Mouse (Mus musculus): ENCODE data around the gene Itga8. TPM values are rescaled to one million over a fixed set of nuclear protein-coding genes. Genes with fewer than 3 reads are reported as not detected.
A peak's percentile ranks its signal among the peaks of the same experiment; 100 is the strongest.

Itga8 gene
- polyA plus RNA-seq, 1 experiment from 2014 or later = 16.4 TPM

- no peak overlapping the region for H3K27ac ChIP-seq (replicated peaks; ENCODE audit: low read depth, low read length)
- no peak overlapping the region for H3K4me2 ChIP-seq (ENCODE audit: low read depth, low read length)
- no peak overlapping the region for H3K9ac ChIP-seq (ENCODE audit: low read depth, low read length)
- H3K4me1 ChIP-seq (ENCODE audit: control insufficient read depth, insufficient read depth, low read length) = peaks cover 4% of the 10 kb centered on the region; the same call in 1 of the 2 replicates
- WGBS = 41% methylated on average over 7 of the region's 7 CpGs
- H3K36me3 ChIP-seq (ENCODE audit: control insufficient read depth, insufficient read depth, low read length) = no peaks in the 10 kb centered on the region
- no peaks in the 10 kb centered on the region for H3K27me3 ChIP-seq (replicated peaks; ENCODE audit: control insufficient read depth, insufficient read depth, low read length)
- no peak for ATAC-seq (ENCODE audit: low read depth)
- DNase-seq (ENCODE audit: low spot score) = peak; percentile 57
- no peak overlapping the region for H3K4me3 ChIP-seq (ENCODE audit: low read depth, low read length)
- no peaks in the 10 kb centered on the region for H3K9me3 ChIP-seq (ENCODE audit: control insufficient read depth, low read length)
Measured at GRCm38 (mm10) chr2:12198699-12199098, 103.0 kb downstream of the Itga8 start.

DNA sequence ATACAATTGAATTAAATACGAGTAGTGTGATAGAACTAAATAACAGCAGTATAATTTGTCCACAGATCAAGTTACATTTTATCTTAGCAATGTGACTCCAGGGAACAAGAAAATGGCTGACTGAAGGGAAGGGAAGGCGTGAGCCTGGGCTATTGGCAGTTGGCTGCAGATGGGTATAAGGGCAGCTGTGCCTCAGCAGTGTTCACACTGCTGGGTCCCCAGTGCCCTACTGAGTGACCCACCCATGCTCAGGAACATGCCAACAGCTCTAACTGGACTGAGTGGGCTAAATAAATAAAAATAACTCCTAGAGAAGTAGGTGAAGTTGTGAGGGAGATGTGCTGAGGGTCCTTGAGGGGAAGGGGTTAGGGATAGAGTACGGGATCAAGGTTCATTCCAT, 103.5 kb downstream of the Itga8 start:
- H3K9me3 ChIP-seq (ENCODE audit: control insufficient read depth, low read length) = no peaks in the 10 kb centered on the region
- 72% methylated on average over 3 of the region's 3 CpGs for WGBS
- no peak overlapping the region for H3K4me3 ChIP-seq (ENCODE audit: low read depth, low read length)
- H3K27ac ChIP-seq (replicated peaks; ENCODE audit: low read depth, low read length) = no peak overlapping the region
- H3K9ac ChIP-seq (ENCODE audit: low read depth, low read length) = no peak overlapping the region
- peaks cover 4% of the 10 kb centered on the region; the same call in 1 of the 2 replicates for H3K4me1 ChIP-seq (ENCODE audit: control insufficient read depth, insufficient read depth, low read length)
- H3K27me3 ChIP-seq (replicated peaks; ENCODE audit: control insufficient read depth, insufficient read depth, low read length) = no peaks in the 10 kb centered on the region
- no peak for ATAC-seq (ENCODE audit: low read depth)
- no peaks in the 10 kb centered on the region for H3K36me3 ChIP-seq (ENCODE audit: control insufficient read depth, insufficient read depth, low read length)
- no peak for DNase-seq (ENCODE audit: low spot score)
- H3K4me2 ChIP-seq (ENCODE audit: low read depth, low read length) = no peak overlapping the region

GRCm38 (mm10) chr2:12197711-12198110, 104.0 kb downstream of the Itga8 start:
- Histone ChIP-seq H3K4me3 (ENCODE audit: low read depth, low read length) (no peak overlapping the region), H3K4me2 (ENCODE audit: low read depth, low read length) (no peak overlapping the region), H3K27me3 (replicated peaks; ENCODE audit: control insufficient read depth, insufficient read depth, low read length) (no peaks in the 10 kb centered on the region), H3K4me1 (ENCODE audit: control insufficient read depth, insufficient read depth, low read length) (peaks cover 4% of the 10 kb centered on the region; the same call in 1 of the 2 replicates), H3K36me3 (ENCODE audit: control insufficient read depth, insufficient read depth, low read length) (no peaks in the 10 kb centered on the region), H3K9me3 (ENCODE audit: control insufficient read depth, low read length) (no peaks in the 10 kb centered on the region), H3K27ac (replicated peaks; ENCODE audit: low read depth, low read length) (no peak overlapping the region), H3K9ac (ENCODE audit: low read depth, low read length) (no peak overlapping the region)
- 93% methylated on average over 4 of the region's 4 CpGs for WGBS
- ATAC-seq (ENCODE audit: low read depth) = no peak
- no peak for DNase-seq (ENCODE audit: low spot score)

DNA sequence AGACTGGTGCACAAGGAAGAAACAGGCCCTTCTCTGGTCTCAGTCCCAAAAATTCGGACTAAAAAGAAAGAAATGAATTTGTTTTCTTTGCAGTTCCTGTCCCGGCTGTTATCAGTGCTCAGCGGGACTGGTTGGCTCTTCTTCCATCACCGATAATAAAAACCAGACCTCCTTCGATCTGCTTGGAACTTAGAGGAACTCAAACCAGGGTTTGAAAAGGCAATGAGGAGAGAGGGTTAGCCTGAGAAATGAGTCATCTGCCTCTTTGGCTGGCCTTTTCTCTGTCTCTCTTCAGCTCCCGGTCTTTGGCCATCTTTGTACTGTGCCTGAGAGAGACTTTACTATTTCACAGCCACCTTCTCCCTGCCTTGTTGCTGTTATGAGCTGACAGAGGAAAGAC, 112.7 kb downstream of the Itga8 start:
- no peak overlapping the region for H3K4me2 ChIP-seq (ENCODE audit: low read depth, low read length)
- H3K4me3 ChIP-seq (ENCODE audit: low read depth, low read length) = no peak overlapping the region
- ATAC-seq (ENCODE audit: low read depth) (no peak), DNase-seq (ENCODE audit: low spot score) (peak; percentile 41)
- no peaks in the 10 kb centered on the region for H3K27me3 ChIP-seq (replicated peaks; ENCODE audit: control insufficient read depth, insufficient read depth, low read length)
- no peaks in the 10 kb centered on the region for H3K4me1 ChIP-seq (ENCODE audit: control insufficient read depth, insufficient read depth, low read length)
- 38% methylated on average over 6 of the region's 6 CpGs for WGBS
- H3K36me3 ChIP-seq (ENCODE audit: control insufficient read depth, insufficient read depth, low read length) = no peaks in the 10 kb centered on the region
- no peak overlapping the region for H3K27ac ChIP-seq (replicated peaks; ENCODE audit: low read depth, low read length)
- no peak overlapping the region for H3K9ac ChIP-seq (ENCODE audit: low read depth, low read length)
- no peaks in the 10 kb centered on the region for H3K9me3 ChIP-seq (ENCODE audit: control insufficient read depth, low read length)

DNA sequence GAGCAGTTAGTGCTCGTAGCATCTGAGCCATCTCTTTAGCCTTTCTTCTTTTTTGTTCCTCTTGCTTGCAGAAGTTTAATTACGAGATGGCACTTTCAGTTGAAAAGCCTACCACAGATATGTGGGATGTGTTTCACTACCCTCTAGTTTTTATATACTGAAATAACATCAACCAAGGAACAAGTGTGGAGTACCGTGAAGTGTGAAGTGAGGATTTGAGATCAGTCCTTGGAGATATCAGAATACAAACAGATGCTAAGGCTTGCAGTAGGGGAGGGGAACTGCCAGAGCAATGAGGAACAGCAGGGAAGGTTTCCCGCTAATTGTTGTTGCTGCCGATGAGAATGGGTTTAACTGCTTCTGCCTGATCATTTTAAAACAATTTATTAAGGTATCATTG, 114.1 kb downstream of the Itga8 start:
- Histone ChIP-seq H3K9me3 (ENCODE audit: control insufficient read depth, low read length) (no peaks in the 10 kb centered on the region), H3K4me3 (ENCODE audit: low read depth, low read length) (no peak overlapping the region), H3K4me2 (ENCODE audit: low read depth, low read length) (no peak overlapping the region), H3K27me3 (replicated peaks; ENCODE audit: control insufficient read depth, insufficient read depth, low read length) (no peaks in the 10 kb centered on the region), H3K4me1 (ENCODE audit: control insufficient read depth, insufficient read depth, low read length) (no peaks in the 10 kb centered on the region), H3K36me3 (ENCODE audit: control insufficient read depth, insufficient read depth, low read length) (no peaks in the 10 kb centered on the region), H3K9ac (ENCODE audit: low read depth, low read length) (no peak overlapping the region), H3K27ac (replicated peaks; ENCODE audit: low read depth, low read length) (no peak overlapping the region)
- no peak for ATAC-seq (ENCODE audit: low read depth)
- no peak for DNase-seq (ENCODE audit: low spot score)
- WGBS = 65% methylated on average over 5 of the region's 5 CpGs

DNA sequence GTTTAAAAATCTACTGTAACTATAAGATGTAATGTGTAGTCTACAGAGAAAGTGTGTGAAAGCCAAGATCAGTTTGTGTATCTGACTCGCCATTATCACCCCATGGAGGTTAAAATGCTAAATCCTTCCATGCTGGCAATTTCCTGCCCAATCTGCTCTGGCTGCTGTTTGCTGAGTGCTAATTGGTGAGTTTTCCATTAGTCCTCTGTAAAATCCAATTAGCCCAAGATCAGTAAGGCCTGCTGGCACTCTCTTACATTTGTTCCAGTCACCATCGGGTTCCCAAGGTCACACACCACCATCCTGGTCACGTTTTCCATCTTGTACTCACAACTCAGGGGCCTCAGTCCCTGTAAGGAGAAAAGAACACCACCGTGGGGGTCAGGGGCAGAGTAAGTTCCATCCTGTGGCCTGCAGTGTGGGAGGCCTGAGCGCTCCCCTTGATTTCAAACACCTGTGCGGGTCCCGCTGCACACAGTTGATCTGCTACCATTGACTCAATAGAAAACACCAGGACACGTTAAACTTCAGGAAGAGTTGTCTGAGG, 119.2 kb downstream of the Itga8 start:
- Histone ChIP-seq H3K27ac (replicated peaks; ENCODE audit: low read depth, low read length) (no peak overlapping the region), H3K9ac (ENCODE audit: low read depth, low read length) (no peak overlapping the region), H3K4me2 (ENCODE audit: low read depth, low read length) (no peak overlapping the region), H3K27me3 (replicated peaks; ENCODE audit: control insufficient read depth, insufficient read depth, low read length) (no peaks in the 10 kb centered on the region), H3K36me3 (ENCODE audit: control insufficient read depth, insufficient read depth, low read length) (no peaks in the 10 kb centered on the region), H3K4me3 (ENCODE audit: low read depth, low read length) (no peak overlapping the region), H3K9me3 (ENCODE audit: control insufficient read depth, low read length) (no peaks in the 10 kb centered on the region), H3K4me1 (ENCODE audit: control insufficient read depth, insufficient read depth, low read length) (no peaks in the 10 kb centered on the region)
- ATAC-seq (ENCODE audit: low read depth) (no peak), DNase-seq (ENCODE audit: low spot score) (no peak)
- 48% methylated on average over 8 of the region's 8 CpGs for WGBS

DNA sequence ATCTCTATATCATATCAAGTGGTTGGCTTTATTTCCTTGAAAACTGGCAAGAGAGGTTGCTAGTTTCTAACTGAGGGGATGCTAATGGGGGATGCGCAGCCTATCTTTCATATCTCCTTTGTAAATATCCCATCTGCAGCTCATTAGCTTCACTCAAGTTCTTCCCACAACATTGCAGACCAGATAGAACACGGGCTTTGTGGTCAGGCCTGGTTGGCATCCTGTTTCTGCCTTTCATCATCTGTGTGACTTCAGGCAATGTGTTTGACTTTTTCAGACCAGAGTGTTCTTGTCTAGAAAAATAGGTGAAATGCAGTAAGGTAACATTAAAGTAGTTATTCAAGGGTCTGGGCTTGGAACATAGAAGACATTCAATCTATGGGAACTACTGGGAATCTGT, 121.1 kb downstream of the Itga8 start:
- no peaks in the 10 kb centered on the region for H3K9me3 ChIP-seq (ENCODE audit: control insufficient read depth, low read length)
- H3K4me1 ChIP-seq (ENCODE audit: control insufficient read depth, insufficient read depth, low read length) = no peaks in the 10 kb centered on the region; the same call in 1 of the 2 replicates
- H3K9ac ChIP-seq (ENCODE audit: low read depth, low read length) = no peak overlapping the region
- WGBS = 51% methylated on average over 2 of the region's 2 CpGs
- no peak overlapping the region for H3K4me2 ChIP-seq (ENCODE audit: low read depth, low read length)
- H3K27ac ChIP-seq (replicated peaks; ENCODE audit: low read depth, low read length) = no peak overlapping the region
- peak; percentile 14 for DNase-seq (ENCODE audit: low spot score)
- no peak overlapping the region for H3K4me3 ChIP-seq (ENCODE audit: low read depth, low read length)
- no peaks in the 10 kb centered on the region for H3K36me3 ChIP-seq (ENCODE audit: control insufficient read depth, insufficient read depth, low read length)
- ATAC-seq (ENCODE audit: low read depth) = no peak
- no peaks in the 10 kb centered on the region for H3K27me3 ChIP-seq (replicated peaks; ENCODE audit: control insufficient read depth, insufficient read depth, low read length)

GRCm38 (mm10) chr2:12174722-12175427, 126.8 kb downstream of the Itga8 start:
- H3K27me3 ChIP-seq (replicated peaks; ENCODE audit: control insufficient read depth, insufficient read depth, low read length) = no peaks in the 10 kb centered on the region
- H3K36me3 ChIP-seq (ENCODE audit: control insufficient read depth, insufficient read depth, low read length) = no peaks in the 10 kb centered on the region
- DNase-seq (ENCODE audit: low spot score) (no peak), ATAC-seq (ENCODE audit: low read depth) (no peak)
- H3K9ac ChIP-seq (ENCODE audit: low read depth, low read length) = no peak overlapping the region
- H3K4me2 ChIP-seq (ENCODE audit: low read depth, low read length) = no peak overlapping the region
- H3K9me3 ChIP-seq (ENCODE audit: control insufficient read depth, low read length) = no peaks in the 10 kb centered on the region
- H3K4me1 ChIP-seq (ENCODE audit: control insufficient read depth, insufficient read depth, low read length) = no peaks in the 10 kb centered on the region; the same call in 1 of the 2 replicates
- no peak overlapping the region; the same call in 1 of the 2 replicates for H3K27ac ChIP-seq (replicated peaks; ENCODE audit: low read depth, low read length)
- no peak overlapping the region for H3K4me3 ChIP-seq (ENCODE audit: low read depth, low read length)
- WGBS = 60% methylated on average over 7 of the region's 7 CpGs

GRCm38 (mm10) chr2:12170221-12170620, 131.5 kb downstream of the Itga8 start:
- H3K4me2 ChIP-seq (ENCODE audit: low read depth, low read length) = no peak overlapping the region
- DNase-seq (ENCODE audit: low spot score) (no peak), ATAC-seq (ENCODE audit: low read depth) (no peak)
- no peaks in the 10 kb centered on the region; the same call in 1 of the 2 replicates for H3K4me1 ChIP-seq (ENCODE audit: control insufficient read depth, insufficient read depth, low read length)
- H3K9ac ChIP-seq (ENCODE audit: low read depth, low read length) = no peak overlapping the region
- H3K9me3 ChIP-seq (ENCODE audit: control insufficient read depth, low read length) = no peaks in the 10 kb centered on the region
- 0 out of 2 replicates have a peak, but pooled peaks cover 3% of the 10 kb centered on the region for H3K36me3 ChIP-seq (ENCODE audit: control insufficient read depth, insufficient read depth, low read length)
- no peak overlapping the region for H3K27ac ChIP-seq (replicated peaks; ENCODE audit: low read depth, low read length)
- no peaks in the 10 kb centered on the region for H3K27me3 ChIP-seq (replicated peaks; ENCODE audit: control insufficient read depth, insufficient read depth, low read length)
- H3K4me3 ChIP-seq (ENCODE audit: low read depth, low read length) = no peak overlapping the region
